Mouse (Mus musculus): ENCODE measurements around the gene Sema6c. TPM values are rescaled to one million over a fixed set of nuclear protein-coding genes. Genes with fewer than 3 reads are reported as not detected.

Gene Sema6c
- polyA plus RNA-seq, 1 experiment from 2014 or later: 26.0 TPM

- Histone ChIP-seq H3K27me3 (ENCODE audit: control insufficient read depth, insufficient read depth, low read length) (no peaks in the 10 kb centered on the region), H3K9ac (replicated peaks; ENCODE audit: low read depth, low read length) (peak overlapping the region; percentile 64), H3K4me2 (ENCODE audit: low read depth, low read length) (peak overlapping the region; percentile 78), H3K4me1 (ENCODE audit: control insufficient read depth, insufficient read depth, low read length) (peaks cover 24% of the 10 kb centered on the region), H3K27ac (ENCODE audit: low read depth, low read length) (peak overlapping the region; percentile 65), H3K4me3 (ENCODE audit: low read depth, low read length) (peak overlapping the region; percentile 60), H3K9me3 (ENCODE audit: control insufficient read depth, low read length) (no peaks in the 10 kb centered on the region), H3K36me3 (ENCODE audit: control insufficient read depth, insufficient read depth, low read length) (peaks cover 23% of the 10 kb centered on the region)
- ATAC-seq (ENCODE audit: low read depth): no peak
- WGBS: 1% methylated on average over 9 of the region's 9 CpGs
These were observed 1.5 kb downstream of the Sema6c start for GRCm38 (mm10) chr3:95161618-95162344.

GRCm38 (mm10) chr3:95162345-95162628, 2.0 kb downstream of the Sema6c start:
- H3K27ac ChIP-seq (ENCODE audit: low read depth, low read length): peak overlapping the region; percentile 65; the same call in 1 of the 2 replicates
- WGBS: 20% methylated on average over 2 of the region's 2 CpGs
- H3K36me3 ChIP-seq (ENCODE audit: control insufficient read depth, insufficient read depth, low read length): peaks cover 28% of the 10 kb centered on the region
- H3K4me2 ChIP-seq (ENCODE audit: low read depth, low read length): peak overlapping the region; percentile 78
- H3K9me3 ChIP-seq (ENCODE audit: control insufficient read depth, low read length): no peaks in the 10 kb centered on the region
- ATAC-seq (ENCODE audit: low read depth): no peak
- peak overlapping the region; percentile 60 for H3K4me3 ChIP-seq (ENCODE audit: low read depth, low read length)
- H3K27me3 ChIP-seq (ENCODE audit: control insufficient read depth, insufficient read depth, low read length): no peaks in the 10 kb centered on the region; the same call in 1 of the 2 replicates
- peaks cover 24% of the 10 kb centered on the region for H3K4me1 ChIP-seq (ENCODE audit: control insufficient read depth, insufficient read depth, low read length)
- peak overlapping the region; percentile 64 for H3K9ac ChIP-seq (replicated peaks; ENCODE audit: low read depth, low read length)

GRCm38 (mm10) chr3:95163419-95164255, 3.4 kb downstream of the Sema6c start:
- no peak overlapping the region for H3K27ac ChIP-seq (ENCODE audit: low read depth, low read length)

GRCm38 (mm10) chr3:95164256-95164550, 3.9 kb downstream of the Sema6c start:
- peaks cover 47% of the 10 kb centered on the region for H3K36me3 ChIP-seq (ENCODE audit: control insufficient read depth, insufficient read depth, low read length)
- WGBS: 72% methylated on average over 5 of the region's 5 CpGs
- no peak overlapping the region for H3K27ac ChIP-seq (ENCODE audit: low read depth, low read length)
- H3K4me3 ChIP-seq (ENCODE audit: low read depth, low read length): no peak overlapping the region
- peaks cover 4% of the 10 kb centered on the region; the same call in 1 of the 2 replicates for H3K27me3 ChIP-seq (ENCODE audit: control insufficient read depth, insufficient read depth, low read length)
- no peak for ATAC-seq (ENCODE audit: low read depth)
- no peaks in the 10 kb centered on the region for H3K9me3 ChIP-seq (ENCODE audit: control insufficient read depth, low read length)
- H3K4me2 ChIP-seq (ENCODE audit: low read depth, low read length): peak overlapping the region; percentile 78; the same call in 1 of the 2 replicates
- H3K4me1 ChIP-seq (ENCODE audit: control insufficient read depth, insufficient read depth, low read length): peaks cover 24% of the 10 kb centered on the region
- no peak overlapping the region for H3K9ac ChIP-seq (replicated peaks; ENCODE audit: low read depth, low read length)

More at GRCm38 (mm10) chr3:95163419-95164255, 3.4 kb downstream of the Sema6c start:
- no peak for ATAC-seq (ENCODE audit: low read depth)
- peaks cover 41% of the 10 kb centered on the region for H3K36me3 ChIP-seq (ENCODE audit: control insufficient read depth, insufficient read depth, low read length)
- WGBS: 51% methylated on average over 11 of the region's 11 CpGs
- H3K4me2 ChIP-seq (ENCODE audit: low read depth, low read length): peak overlapping the region; percentile 78
- no peaks in the 10 kb centered on the region for H3K9me3 ChIP-seq (ENCODE audit: control insufficient read depth, low read length)
- peaks cover 24% of the 10 kb centered on the region for H3K4me1 ChIP-seq (ENCODE audit: control insufficient read depth, insufficient read depth, low read length)
- peak overlapping the region; percentile 34; the same call in 1 of the 2 replicates for H3K9ac ChIP-seq (replicated peaks; ENCODE audit: low read depth, low read length)
- H3K4me3 ChIP-seq (ENCODE audit: low read depth, low read length): peak overlapping the region; percentile 60; the same call in 1 of the 2 replicates
- H3K27me3 ChIP-seq (ENCODE audit: control insufficient read depth, insufficient read depth, low read length): peaks cover 3% of the 10 kb centered on the region; the same call in 1 of the 2 replicates

GRCm38 (mm10) chr3:95164840-95165239, 4.6 kb downstream of the Sema6c start:
- no peaks in the 10 kb centered on the region for H3K9me3 ChIP-seq (ENCODE audit: control insufficient read depth, low read length)
- ATAC-seq (ENCODE audit: low read depth): no peak
- peaks cover 24% of the 10 kb centered on the region for H3K4me1 ChIP-seq (ENCODE audit: control insufficient read depth, insufficient read depth, low read length)
- H3K27me3 ChIP-seq (ENCODE audit: control insufficient read depth, insufficient read depth, low read length): peaks cover 9% of the 10 kb centered on the region
- H3K4me3 ChIP-seq (ENCODE audit: low read depth, low read length): no peak overlapping the region
- peaks cover 53% of the 10 kb centered on the region for H3K36me3 ChIP-seq (ENCODE audit: control insufficient read depth, insufficient read depth, low read length)
- no peak overlapping the region for H3K9ac ChIP-seq (replicated peaks; ENCODE audit: low read depth, low read length)
- no peak overlapping the region for H3K4me2 ChIP-seq (ENCODE audit: low read depth, low read length)
- H3K27ac ChIP-seq (ENCODE audit: low read depth, low read length): no peak overlapping the region
- 90% methylated on average over 5 of the region's 5 CpGs for WGBS

GRCm38 (mm10) chr3:95169996-95170395, 9.7 kb downstream of the Sema6c start:
- no peaks in the 10 kb centered on the region for H3K9me3 ChIP-seq (ENCODE audit: control insufficient read depth, low read length)
- no peak overlapping the region for H3K4me3 ChIP-seq (ENCODE audit: low read depth, low read length)
- peaks cover 79% of the 10 kb centered on the region for H3K36me3 ChIP-seq (ENCODE audit: control insufficient read depth, insufficient read depth, low read length)
- H3K4me2 ChIP-seq (ENCODE audit: low read depth, low read length): no peak overlapping the region
- H3K27me3 ChIP-seq (ENCODE audit: control insufficient read depth, insufficient read depth, low read length): peaks cover 19% of the 10 kb centered on the region
- WGBS: 90% methylated on average over 10 of the region's 10 CpGs
- no peak for ATAC-seq (ENCODE audit: low read depth)
- H3K9ac ChIP-seq (replicated peaks; ENCODE audit: low read depth, low read length): no peak overlapping the region
- peaks cover 9% of the 10 kb centered on the region; the same call in 1 of the 2 replicates for H3K4me1 ChIP-seq (ENCODE audit: control insufficient read depth, insufficient read depth, low read length)
- H3K27ac ChIP-seq (ENCODE audit: low read depth, low read length): no peak overlapping the region

- peaks cover 19% of the 10 kb centered on the region for H3K27me3 ChIP-seq (ENCODE audit: control insufficient read depth, insufficient read depth, low read length)
- no peak overlapping the region for H3K9ac ChIP-seq (replicated peaks; ENCODE audit: low read depth, low read length)
- H3K36me3 ChIP-seq (ENCODE audit: control insufficient read depth, insufficient read depth, low read length): peaks cover 69% of the 10 kb centered on the region
- H3K4me2 ChIP-seq (ENCODE audit: low read depth, low read length): no peak overlapping the region
- WGBS: 81% methylated on average over 6 of the region's 6 CpGs
- no peak overlapping the region for H3K4me3 ChIP-seq (ENCODE audit: low read depth, low read length)
- H3K27ac ChIP-seq (ENCODE audit: low read depth, low read length): no peak overlapping the region
- peaks cover 9% of the 10 kb centered on the region; the same call in 1 of the 2 replicates for H3K4me1 ChIP-seq (ENCODE audit: control insufficient read depth, insufficient read depth, low read length)
- no peak for ATAC-seq (ENCODE audit: low read depth)
- no peaks in the 10 kb centered on the region for H3K9me3 ChIP-seq (ENCODE audit: control insufficient read depth, low read length)
These were observed 10.8 kb downstream of the Sema6c start for GRCm38 (mm10) chr3:95171105-95171504.

GRCm38 (mm10) chr3:95172526-95173255, 12.4 kb downstream of the Sema6c start:
- Histone ChIP-seq H3K4me1 (ENCODE audit: control insufficient read depth, insufficient read depth, low read length) (peaks cover 9% of the 10 kb centered on the region; the same call in 1 of the 2 replicates), H3K4me2 (ENCODE audit: low read depth, low read length) (no peak overlapping the region), H3K36me3 (ENCODE audit: control insufficient read depth, insufficient read depth, low read length) (peaks cover 54% of the 10 kb centered on the region), H3K27ac (ENCODE audit: low read depth, low read length) (no peak overlapping the region), H3K27me3 (ENCODE audit: control insufficient read depth, insufficient read depth, low read length) (peaks cover 19% of the 10 kb centered on the region), H3K9ac (replicated peaks; ENCODE audit: low read depth, low read length) (no peak overlapping the region), H3K9me3 (ENCODE audit: control insufficient read depth, low read length) (no peaks in the 10 kb centered on the region), H3K4me3 (ENCODE audit: low read depth, low read length) (no peak overlapping the region)
- ATAC-seq (ENCODE audit: low read depth): no peak
- 16% methylated on average over 78 of the region's 84 CpGs for WGBS
